Mouse (Mus musculus) retina, postnatal 7 days (tissue): ENCODE results near the gene 1700018B08Rik.
A peak's percentile ranks its signal among the peaks of the same experiment; 100 is the strongest.

ENCODE experiments used
- DNase-seq: peaks from one replicate; pipeline ENCODE4 v3.0.0-alpha.2; 2012; ENCODE audit warnings: low read depth, low spot score

The 1700018B08Rik gene

GRCm38 (mm10) chr8:121513429-121513828 is 30.7 kb downstream of the 1700018B08Rik start:
- peak; percentile 81 for DNase-seq

GRCm38 (mm10) chr8:121511751-121512150 is 32.4 kb downstream of the 1700018B08Rik start:
- DNase-seq, result no peak

GRCm38 (mm10) chr8:121497621-121498020 is 46.5 kb downstream of the 1700018B08Rik start:
- DNase-seq, result no peak

- no peak for DNase-seq
Measured at GRCm38 (mm10) chr8:121491633-121492032, 52.5 kb downstream of the 1700018B08Rik start.

GRCm38 (mm10) chr8:121484072-121484782 is 59.9 kb downstream of the 1700018B08Rik start:
- no peak for DNase-seq
